Mouse (Mus musculus): ENCODE measurements around the gene Olfr137. TPM values are rescaled to one million over a fixed set of nuclear protein-coding genes. Genes with fewer than 3 reads are reported as not detected.

Olfr137 gene
- polyA plus RNA-seq (2016; fragmentation: Nextera tagmentation; extraction: Ambion mirVana), result not detected in 2 replicates

DNA sequence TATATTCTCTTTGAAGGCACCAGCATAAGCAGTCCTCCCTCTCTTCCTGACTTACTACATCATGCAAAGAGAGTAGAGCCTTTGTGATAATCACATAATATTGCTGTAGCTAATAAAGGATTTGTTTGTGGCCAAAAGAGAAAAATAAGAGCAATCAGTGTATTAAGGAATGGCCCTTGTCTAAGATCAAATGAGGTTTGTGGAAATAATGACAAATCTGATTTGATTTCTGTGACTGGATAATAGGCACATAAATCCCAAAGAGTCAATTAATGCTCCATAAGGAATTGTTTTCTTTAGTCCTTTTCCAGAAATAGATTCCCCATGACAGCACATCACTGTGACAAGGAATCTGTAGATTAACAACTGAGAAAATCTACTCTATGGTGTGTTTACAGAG lies at the start of gene Olfr137:
TSS of gene Olfr137 (minus strand) at position 101 of the 400 bp plus-strand sequence.
- no peak within 1 kb of the TSS for H3K27ac ChIP-seq
- H3K27me3 ChIP-seq (replicated peaks), result no peaks in the 10 kb centered on the region
- peaks cover 6% of the 10 kb centered on the region; the same call in 1 of the 2 replicates for H3K9me3 ChIP-seq
- H3K4me2 ChIP-seq (replicated peaks), result no peak within 1 kb of the TSS
- no peaks in the 10 kb centered on the region for H3K4me1 ChIP-seq
- no peak for ATAC-seq (ENCODE audit: low FRiP score, low read depth)
- H3K36me3 ChIP-seq, result no peaks in the 10 kb centered on the region
- H3K9ac ChIP-seq, result no peak within 1 kb of the TSS
- H3K4me3 ChIP-seq, result no peak within 1 kb of the TSS

DNA sequence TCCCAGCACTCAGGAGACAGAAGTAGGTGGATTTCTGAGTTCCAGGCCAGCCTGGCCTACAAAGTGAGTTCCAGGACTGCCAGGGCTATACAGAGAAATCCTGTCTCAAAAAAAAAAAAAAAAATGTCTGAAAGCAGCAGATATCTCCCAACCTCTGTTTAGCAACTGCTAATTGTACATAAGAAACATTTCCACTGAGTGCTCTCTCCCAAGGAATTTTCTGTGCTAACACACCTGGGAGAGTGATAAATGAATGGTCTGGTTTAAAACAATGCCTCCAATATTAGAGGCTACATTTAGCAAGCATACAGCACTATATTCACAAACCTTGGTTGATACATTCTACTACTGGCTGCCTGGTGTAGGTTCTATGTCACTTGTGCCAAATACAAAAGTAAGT lies 22.2 kb upstream of the Olfr137 start, which contains the start of gene Olfr136:
TSS of gene Olfr136 (plus strand) at position 301 of the 400 bp plus-strand sequence.
- Histone ChIP-seq H3K27ac (no peak within 1 kb of the TSS), H3K9ac (no peak within 1 kb of the TSS), H3K27me3 (replicated peaks) (no peaks in the 10 kb centered on the region), H3K4me2 (replicated peaks) (no peak within 1 kb of the TSS), H3K4me3 (no peak within 1 kb of the TSS), H3K36me3 (no peaks in the 10 kb centered on the region), H3K4me1 (no peaks in the 10 kb centered on the region), H3K9me3 (peaks cover 9% of the 10 kb centered on the region)
- no peak for ATAC-seq (ENCODE audit: low FRiP score, low read depth)

DNA sequence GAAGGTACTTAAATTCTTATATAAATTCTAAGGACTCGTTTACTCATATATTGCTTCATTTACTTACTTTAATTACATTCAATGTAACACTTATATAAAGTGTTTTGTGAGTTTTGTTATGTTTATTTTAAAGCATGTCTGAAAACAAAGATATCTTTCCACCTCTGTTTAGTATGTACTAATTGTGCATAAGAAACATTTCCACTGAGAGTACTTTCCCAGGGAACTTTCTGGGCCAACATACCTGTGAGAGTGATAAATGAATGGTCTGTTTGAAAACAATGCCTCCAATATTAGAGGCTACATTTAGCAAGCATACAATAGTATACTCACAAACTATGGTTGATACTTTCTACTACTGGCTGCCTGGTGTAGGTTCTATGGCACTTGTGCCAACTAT lies 46.6 kb downstream of the Olfr137 start, which contains the start of gene Olfr138:
TSS of gene Olfr138 (plus strand) at position 301 of the 400 bp plus-strand sequence.
- no peak for ATAC-seq (ENCODE audit: low FRiP score, low read depth)
- Histone ChIP-seq H3K4me2 (replicated peaks) (no peak within 1 kb of the TSS), H3K4me1 (no peaks in the 10 kb centered on the region), H3K27me3 (replicated peaks) (no peaks in the 10 kb centered on the region), H3K27ac (no peak within 1 kb of the TSS), H3K36me3 (no peaks in the 10 kb centered on the region), H3K9ac (no peak within 1 kb of the TSS), H3K9me3 (no peaks in the 10 kb centered on the region), H3K4me3 (no peak within 1 kb of the TSS)
- WGBS, result 79% methylated on average over 1 of the region's 1 CpGs

Other genes starting within 250 kb of the Olfr137 start
- gene Olfr129, start 247.5 kb downstream of the Olfr137 start, polyA plus RNA-seq (2016; fragmentation: Nextera tagmentation; extraction: Ambion mirVana), result not detected in 2 replicates
- not detected in 2 replicates for gene Olfr130, start 243.6 kb downstream of the Olfr137 start, polyA plus RNA-seq (2016; fragmentation: Nextera tagmentation; extraction: Ambion mirVana)
- not detected in 2 replicates for gene Olfr131, start 218.9 kb downstream of the Olfr137 start, polyA plus RNA-seq (2016; fragmentation: Nextera tagmentation; extraction: Ambion mirVana)
- gene Olfr132, start 173.0 kb downstream of the Olfr137 start, polyA plus RNA-seq (2016; fragmentation: Nextera tagmentation; extraction: Ambion mirVana), result not detected in 2 replicates
- not detected in 2 replicates for gene Olfr133, start 162.3 kb downstream of the Olfr137 start, polyA plus RNA-seq (2016; fragmentation: Nextera tagmentation; extraction: Ambion mirVana)
- gene Olfr134, start 136.2 kb downstream of the Olfr137 start, polyA plus RNA-seq (2016; fragmentation: Nextera tagmentation; extraction: Ambion mirVana), result not detected in 2 replicates
- gene Olfr135, start 103.2 kb downstream of the Olfr137 start, polyA plus RNA-seq (2016; fragmentation: Nextera tagmentation; extraction: Ambion mirVana), result not detected in 2 replicates
- not detected in 2 replicates for gene Olfr138, start 46.5 kb downstream of the Olfr137 start, polyA plus RNA-seq (2016; fragmentation: Nextera tagmentation; extraction: Ambion mirVana)
- gene Olfr136, start 22.3 kb upstream of the Olfr137 start, polyA plus RNA-seq (2016; fragmentation: Nextera tagmentation; extraction: Ambion mirVana), result not detected in 2 replicates
- not detected in 2 replicates for gene Esp36, start 112.6 kb upstream of the Olfr137 start, polyA plus RNA-seq (2016; fragmentation: Nextera tagmentation; extraction: Ambion mirVana)
- not detected in 2 replicates for gene Esp34, start 246.6 kb upstream of the Olfr137 start, polyA plus RNA-seq (2016; fragmentation: Nextera tagmentation; extraction: Ambion mirVana)